Mouse (Mus musculus) neural tube, embryonic 13.5 days (tissue): ENCODE measurements around the gene Prkcg. TPM values are rescaled to one million over a fixed set of nuclear protein-coding genes. Genes with fewer than 3 reads are reported as not detected.

Experiments used
- ATAC-seq: fragments of 200-750 bp; cut with Nextera tagmentation; 2 replicates; pipeline ENCODE4 v1.8.0; 2017; ENCODE audit warnings: low read depth, mild to moderate bottlenecking, moderate TSS enrichment, moderate library complexity
- H3K27ac ChIP-seq: fragments of 300-500 bp; sonication (generic); replicated peaks from 2 replicates; pipeline ENCODE4 v1.5.1; 2015; ENCODE audit warnings: moderate library complexity, mild to moderate bottlenecking, inconsistent platforms
- H3K27me3 ChIP-seq: fragments of 300-500 bp; sonication (generic); 2 replicates; pipeline ENCODE4 v1.6.1; 2015; ENCODE audit warnings: mild to moderate bottlenecking, inconsistent platforms
- H3K36me3 ChIP-seq: fragments of 300-500 bp; sonication (generic); 2 replicates; pipeline ENCODE4 v1.6.1; 2015; ENCODE audit warnings: mild to moderate bottlenecking, inconsistent platforms
- H3K4me1 ChIP-seq: fragments of 300-500 bp; sonication (generic); replicated peaks from 2 replicates; pipeline ENCODE4 v1.6.1; 2015; ENCODE audit warnings: inconsistent platforms
- H3K4me2 ChIP-seq: fragments of 300-500 bp; sonication (generic); 2 replicates; pipeline ENCODE4 v1.6.1; 2015; ENCODE audit warnings: inconsistent platforms, mild to moderate bottlenecking, moderate library complexity
- H3K4me3 ChIP-seq: fragments of 300-500 bp; sonication (generic); 2 replicates; pipeline ENCODE4 v1.5.1; 2015; ENCODE audit warnings: mild to moderate bottlenecking, inconsistent platforms
- H3K9ac ChIP-seq: fragments of 300-500 bp; sonication (generic); 2 replicates; pipeline ENCODE4 v1.6.1; 2015; ENCODE audit warnings: moderate library complexity, mild to moderate bottlenecking, inconsistent platforms
- H3K9me3 ChIP-seq: fragments of 300-500 bp; sonication (generic); 2 replicates; pipeline ENCODE4 v1.6.1; 2016; ENCODE audit warnings: inconsistent platforms
- WGBS: fragments of 180-500 bp; shearing (Covaris S2); methylation state at CpG from one replicate; pipeline ENCODE4 v1.1.7; 2015; 5-methylcytosine and 5-hydroxymethylcytosine counted together
- polyA plus RNA-seq: library from polyadenylated mRNA; unstranded; fragments of >200 nt; fragmentation: Nextera tagmentation; extraction: Ambion mirVana; gene quantifications from 2 replicates; pipeline ENCODE4 v1.2.1, GENCODE M21; 2015

Prkcg gene
- 0.64 and 0.76 TPM in 2 replicates for polyA plus RNA-seq

DNA sequence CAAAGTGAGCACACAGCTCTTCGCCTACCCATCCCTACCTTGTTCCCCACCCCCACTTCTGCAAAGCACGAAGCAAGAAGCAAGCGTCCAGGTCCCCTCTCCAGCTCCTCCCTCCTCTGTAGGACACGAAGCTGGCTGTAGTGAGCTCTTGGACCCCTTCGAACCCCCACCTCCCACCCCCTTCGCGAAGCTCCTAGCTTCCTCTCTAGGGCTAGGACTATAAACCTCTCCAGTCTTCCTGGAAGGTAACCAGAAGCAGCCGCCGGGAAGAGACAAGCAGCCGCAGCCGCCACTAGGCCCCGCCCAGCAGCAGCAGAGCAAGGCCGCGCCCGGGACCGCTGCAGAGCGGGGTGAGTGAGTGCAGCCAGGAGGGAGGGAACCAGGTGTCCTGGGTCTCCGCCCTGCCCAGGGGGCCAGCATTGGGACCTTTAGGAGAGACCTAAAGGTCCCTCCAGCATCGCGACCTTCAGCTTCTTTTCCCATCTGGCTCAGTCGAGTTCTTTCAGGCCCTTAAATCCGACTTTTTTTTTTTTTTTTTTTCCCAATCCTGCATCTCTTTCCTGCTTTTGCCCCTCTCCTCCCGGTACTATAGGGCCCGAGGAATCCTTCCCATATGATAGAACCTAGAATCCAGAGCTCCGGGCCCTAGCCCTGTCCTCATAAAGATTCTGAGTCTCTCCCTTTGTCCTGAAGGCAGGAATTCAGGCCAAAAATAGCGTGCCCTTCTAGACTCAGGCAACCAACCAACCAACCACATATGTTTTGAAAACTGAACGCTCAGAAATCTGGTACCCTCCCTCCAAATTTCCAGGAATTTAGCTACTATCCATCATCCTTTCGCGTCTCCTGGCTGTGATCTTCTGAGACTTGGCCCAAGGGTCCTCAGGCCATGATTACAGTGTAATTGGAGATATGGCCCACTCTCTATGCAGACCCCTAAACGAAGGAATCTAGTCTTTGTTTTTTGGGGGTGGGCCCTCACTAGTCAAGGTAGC, at the start of gene Prkcg, which contains the start of gene Myadm:
Prkcg (plus strand) TSS at position 204 of the 995 bp plus-strand sequence.
Myadm (plus strand) TSS at position 105 of the 995 bp plus-strand sequence.
- Histone ChIP-seq H3K4me2 (peak within 1 kb of the TSS; percentile 72), H3K4me3 (peak within 1 kb of the TSS; percentile 57), H3K9ac (peak within 1 kb of the TSS; percentile 92), H3K9me3 (no peaks in the 10 kb centered on the region), H3K27me3 (no peaks in the 10 kb centered on the region), H3K36me3 (peaks cover 9% of the 10 kb centered on the region; the same call in 1 of the 2 replicates), H3K4me1 (peaks cover 40% of the 10 kb centered on the region), H3K27ac (peak within 1 kb of the TSS; percentile 83)
- ATAC-seq, result peak; percentile 48
- WGBS, result 1% methylated on average over 29 of the region's 30 CpGs

DNA sequence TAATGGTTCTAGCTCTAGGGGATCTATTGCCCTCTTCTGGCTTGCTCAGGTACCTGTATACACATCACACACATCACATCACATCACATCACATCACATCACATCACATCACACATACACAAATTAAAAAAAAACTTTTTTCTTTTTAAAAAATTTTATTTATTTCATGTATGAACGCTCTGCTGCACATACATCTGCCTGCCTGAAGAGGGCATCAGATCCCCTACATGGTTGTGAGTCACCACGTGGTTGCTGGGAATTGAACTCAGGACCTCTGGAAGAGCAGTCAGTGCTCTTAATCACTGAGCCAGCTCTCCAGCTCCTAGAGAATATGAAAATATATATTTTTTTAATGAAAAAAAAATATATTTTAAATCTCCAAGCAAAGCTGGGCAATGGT, 49.8 kb upstream of the Prkcg start:
- Histone ChIP-seq H3K4me2 (no peak overlapping the region), H3K4me1 (no peaks in the 10 kb centered on the region), H3K4me3 (no peak overlapping the region), H3K36me3 (no peaks in the 10 kb centered on the region), H3K9ac (no peak overlapping the region), H3K9me3 (no peaks in the 10 kb centered on the region), H3K27me3 (no peaks in the 10 kb centered on the region), H3K27ac (no peak overlapping the region)
- ATAC-seq, result no peak
- 77% methylated on average over 2 of the region's 2 CpGs for WGBS

DNA sequence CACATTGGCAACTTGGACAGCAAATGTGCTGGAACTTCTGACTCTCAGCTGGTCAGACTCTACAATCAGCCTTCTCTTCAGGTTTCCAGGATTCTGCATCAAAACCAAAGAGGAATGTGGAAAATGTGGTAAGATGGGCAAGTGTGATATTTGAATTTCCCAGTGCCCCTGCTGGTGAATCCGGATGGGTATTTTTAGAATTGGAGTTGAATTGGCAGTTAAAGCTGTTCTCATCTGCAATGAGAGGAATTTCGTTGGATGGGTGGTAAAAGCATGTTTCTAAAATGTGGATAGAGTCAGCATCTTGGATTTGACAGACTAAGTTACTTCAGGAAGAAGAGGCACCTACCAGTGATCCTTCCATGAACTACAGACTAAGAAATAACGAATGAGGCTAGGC, 28.3 kb upstream of the Prkcg start:
- ATAC-seq, result no peak
- Histone ChIP-seq H3K4me1 (no peaks in the 10 kb centered on the region), H3K4me3 (no peak overlapping the region), H3K27me3 (peaks cover 10% of the 10 kb centered on the region; the same call in 1 of the 2 replicates), H3K9ac (no peak overlapping the region), H3K36me3 (no peaks in the 10 kb centered on the region), H3K27ac (no peak overlapping the region), H3K4me2 (no peak overlapping the region), H3K9me3 (no peaks in the 10 kb centered on the region)
- 67% methylated on average over 3 of the region's 3 CpGs for WGBS

DNA sequence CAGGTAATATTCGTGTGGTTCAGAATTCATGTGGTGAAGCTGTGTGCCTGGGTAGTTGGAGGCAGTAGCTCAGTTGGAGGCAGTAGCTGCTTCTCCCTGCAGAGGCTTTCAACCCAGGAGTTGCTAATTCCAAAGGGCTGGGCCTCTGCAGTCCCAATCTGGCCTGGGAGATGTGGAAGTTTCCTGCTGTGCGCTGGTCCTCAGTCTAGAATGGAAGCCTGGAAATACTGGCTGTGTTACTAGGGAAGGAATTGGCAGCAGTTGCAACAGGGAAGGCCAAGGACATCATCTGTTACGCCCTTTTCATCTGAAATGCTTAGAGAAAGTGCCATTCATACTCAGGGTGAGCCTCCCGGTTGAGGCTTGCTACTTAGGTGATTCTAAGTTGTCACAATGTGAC, 27.5 kb upstream of the Prkcg start:
- Histone ChIP-seq H3K4me3 (no peak overlapping the region), H3K36me3 (no peaks in the 10 kb centered on the region), H3K27me3 (peaks cover 10% of the 10 kb centered on the region; the same call in 1 of the 2 replicates), H3K4me2 (no peak overlapping the region), H3K4me1 (no peaks in the 10 kb centered on the region), H3K27ac (no peak overlapping the region), H3K9me3 (no peaks in the 10 kb centered on the region), H3K9ac (no peak overlapping the region)
- no peak for ATAC-seq
- WGBS, result 64% methylated on average over 4 of the region's 4 CpGs

DNA sequence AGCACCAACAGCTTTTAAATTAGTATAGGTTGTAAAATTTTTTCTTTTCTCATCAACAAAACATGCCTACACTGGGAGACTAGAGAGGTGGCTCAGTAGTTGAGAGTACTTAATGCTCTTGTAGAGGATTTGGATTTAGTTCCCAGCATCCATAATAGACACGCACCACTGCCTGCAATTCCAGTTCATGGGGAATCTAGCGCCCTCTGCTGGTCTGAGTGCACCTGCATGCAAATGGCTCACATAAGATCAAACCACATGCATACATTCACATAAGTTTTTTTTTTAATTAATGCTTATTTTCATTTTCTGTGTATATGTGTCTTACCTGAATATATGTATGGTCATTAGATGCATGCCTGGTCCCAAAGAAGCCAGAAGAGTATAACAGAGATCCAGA, 26.2 kb upstream of the Prkcg start:
- ATAC-seq, result no peak
- WGBS, result 40% methylated on average over 2 of the region's 2 CpGs
- H3K9me3 ChIP-seq, result no peaks in the 10 kb centered on the region

DNA sequence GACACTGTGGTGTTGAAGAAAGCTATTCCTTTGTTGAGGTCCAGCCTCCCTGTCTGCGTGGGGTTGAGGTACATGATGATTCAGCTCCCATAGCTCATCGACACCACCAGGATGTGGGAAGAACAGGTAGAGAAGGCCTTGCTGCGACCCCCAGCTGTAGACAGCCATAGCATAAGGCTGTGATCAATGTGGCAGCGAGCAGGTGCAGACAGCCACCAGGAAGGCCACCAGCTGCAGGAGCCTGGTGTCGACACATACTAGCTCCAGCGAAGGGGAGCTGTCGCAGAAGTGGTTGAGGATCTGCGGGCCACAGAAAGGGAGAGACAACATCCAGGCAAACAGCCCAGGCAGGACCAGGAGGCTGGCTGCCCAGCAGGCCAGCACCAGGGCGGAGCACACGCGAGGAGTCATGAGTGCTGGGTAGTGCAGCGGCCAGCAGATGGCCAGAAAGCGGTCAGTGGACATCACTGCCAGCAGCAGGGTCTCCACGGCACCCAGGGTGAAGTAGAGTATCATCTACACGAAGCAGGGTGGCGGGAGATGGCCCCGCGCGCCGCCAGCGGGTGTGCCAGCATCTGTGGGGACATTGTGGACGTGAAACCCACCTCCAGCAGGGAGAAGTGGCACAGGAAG, 24.5 kb upstream of the Prkcg start:
- H3K4me1 ChIP-seq, result no peaks in the 10 kb centered on the region
- no peaks in the 10 kb centered on the region for H3K9me3 ChIP-seq
- WGBS, result 42% methylated on average over 22 of the region's 22 CpGs
- no peak overlapping the region for H3K4me3 ChIP-seq
- no peak overlapping the region for H3K9ac ChIP-seq
- ATAC-seq, result no peak
- no peak overlapping the region for H3K27ac ChIP-seq
- H3K27me3 ChIP-seq, result peaks cover 10% of the 10 kb centered on the region; the same call in 1 of the 2 replicates
- no peaks in the 10 kb centered on the region for H3K36me3 ChIP-seq
- peak overlapping the region; percentile 24; the same call in 1 of the 2 replicates for H3K4me2 ChIP-seq

More for the DNA sequence above, 26.2 kb upstream of the Prkcg start:
- H3K9ac ChIP-seq, result no peak overlapping the region
- no peaks in the 10 kb centered on the region for H3K36me3 ChIP-seq
- no peak overlapping the region for H3K4me3 ChIP-seq
- no peak overlapping the region for H3K27ac ChIP-seq
- H3K4me1 ChIP-seq, result no peaks in the 10 kb centered on the region
- peaks cover 10% of the 10 kb centered on the region; the same call in 1 of the 2 replicates for H3K27me3 ChIP-seq
- no peak overlapping the region for H3K4me2 ChIP-seq

DNA sequence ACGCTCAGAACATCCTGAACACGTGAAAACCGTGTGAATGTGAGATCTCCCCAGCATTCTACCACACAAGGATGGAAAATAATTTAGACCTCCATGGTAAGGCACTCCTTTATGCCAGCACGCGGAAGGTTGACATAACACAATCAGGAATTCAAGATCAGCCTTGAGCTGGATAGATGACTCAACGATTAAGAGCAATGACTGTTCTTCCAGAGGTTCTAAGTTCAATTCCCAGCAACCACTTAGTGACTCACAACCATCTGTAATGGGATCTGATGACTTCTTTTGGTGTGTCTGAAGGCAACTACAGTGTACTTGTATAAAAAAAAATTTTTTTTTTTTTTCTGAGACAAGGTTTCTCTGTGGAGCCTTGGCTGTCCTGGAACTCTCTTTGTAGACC, 23.7 kb upstream of the Prkcg start:
- no peaks in the 10 kb centered on the region for H3K4me1 ChIP-seq
- H3K27me3 ChIP-seq, result peaks cover 10% of the 10 kb centered on the region; the same call in 1 of the 2 replicates
- no peaks in the 10 kb centered on the region for H3K36me3 ChIP-seq
- H3K27ac ChIP-seq, result no peak overlapping the region
- no peak overlapping the region for H3K4me3 ChIP-seq
- no peaks in the 10 kb centered on the region for H3K9me3 ChIP-seq
- no peak overlapping the region for H3K4me2 ChIP-seq
- 70% methylated on average over 6 of the region's 6 CpGs for WGBS
- no peak overlapping the region for H3K9ac ChIP-seq
- no peak for ATAC-seq

DNA sequence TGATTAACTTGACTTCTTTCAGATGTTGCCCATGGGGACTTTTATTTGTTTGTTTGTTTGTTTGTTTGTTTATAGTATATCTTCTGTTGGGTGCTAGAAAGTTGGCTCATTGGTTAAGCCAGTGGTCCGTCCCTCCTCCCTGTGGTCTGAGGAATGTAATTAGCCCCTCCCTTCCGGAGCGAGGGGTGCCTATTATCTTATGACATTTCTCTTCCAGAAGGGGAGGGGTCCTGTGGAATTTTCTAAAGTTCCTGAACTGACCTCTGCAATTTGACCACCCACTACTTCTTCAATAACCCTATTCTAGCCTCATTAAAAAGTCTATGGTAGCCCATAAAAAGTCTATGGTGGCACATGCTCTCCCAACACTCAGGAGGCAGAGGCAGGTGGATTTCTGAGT, 21.7 kb upstream of the Prkcg start:
- peaks cover 10% of the 10 kb centered on the region; the same call in 1 of the 2 replicates for H3K27me3 ChIP-seq
- no peak overlapping the region for H3K27ac ChIP-seq
- no peak overlapping the region for H3K9ac ChIP-seq
- WGBS, result 75% methylated on average over 3 of the region's 3 CpGs
- H3K4me1 ChIP-seq, result no peaks in the 10 kb centered on the region
- no peak overlapping the region for H3K4me3 ChIP-seq
- H3K4me2 ChIP-seq, result no peak overlapping the region
- no peaks in the 10 kb centered on the region for H3K36me3 ChIP-seq
- no peaks in the 10 kb centered on the region for H3K9me3 ChIP-seq
- no peak for ATAC-seq

DNA sequence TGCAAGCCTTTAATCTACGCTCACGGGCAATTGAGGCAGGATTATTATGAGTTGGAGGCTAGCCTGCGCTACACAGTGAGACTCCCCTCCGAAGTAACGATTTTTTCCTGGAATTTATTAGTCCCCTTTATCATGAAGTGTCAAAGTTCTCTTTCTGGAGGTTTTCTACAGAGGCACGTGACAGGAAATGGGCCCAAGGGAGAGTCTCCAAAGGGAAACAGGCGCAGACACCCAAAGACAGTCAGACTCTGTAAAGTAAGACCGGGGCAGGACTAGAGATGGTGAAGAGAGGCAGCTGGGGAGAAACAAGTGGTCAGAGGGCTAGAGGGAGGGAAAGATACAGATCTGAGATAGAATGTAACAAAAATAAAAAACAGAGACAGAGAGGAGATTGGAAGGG, 21.1 kb upstream of the Prkcg start:
- Histone ChIP-seq H3K4me1 (no peaks in the 10 kb centered on the region), H3K9me3 (no peaks in the 10 kb centered on the region), H3K4me3 (no peak overlapping the region), H3K27ac (no peak overlapping the region), H3K36me3 (no peaks in the 10 kb centered on the region), H3K4me2 (no peak overlapping the region), H3K27me3 (peaks cover 10% of the 10 kb centered on the region; the same call in 1 of the 2 replicates), H3K9ac (no peak overlapping the region)
- no peak for ATAC-seq
- WGBS, result 62% methylated on average over 8 of the region's 8 CpGs

DNA sequence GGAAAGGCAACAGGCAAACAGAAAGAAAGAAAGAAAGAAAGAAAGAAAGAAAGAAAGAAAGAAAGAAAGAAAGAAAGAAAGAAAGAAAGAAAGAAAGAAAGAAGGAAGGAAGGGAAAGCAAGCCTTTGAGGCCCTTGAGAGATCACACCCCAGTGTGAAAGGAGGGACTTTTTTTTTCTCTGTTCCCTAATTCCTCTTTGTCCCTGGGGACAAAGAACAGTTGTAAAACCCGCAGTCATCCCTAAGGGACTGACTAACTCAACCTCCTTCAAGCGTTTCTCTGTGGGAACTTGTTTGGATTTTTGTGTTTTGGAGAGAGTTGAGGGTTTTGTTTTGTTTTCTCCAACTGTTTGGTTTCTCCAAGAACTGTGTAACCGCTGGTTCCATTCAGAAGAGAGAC, 20.7 kb upstream of the Prkcg start:
- ATAC-seq, result no peak
- Histone ChIP-seq H3K4me1 (no peaks in the 10 kb centered on the region), H3K36me3 (no peaks in the 10 kb centered on the region), H3K4me2 (no peak overlapping the region), H3K27me3 (peaks cover 10% of the 10 kb centered on the region; the same call in 1 of the 2 replicates), H3K9me3 (no peaks in the 10 kb centered on the region), H3K4me3 (no peak overlapping the region), H3K9ac (no peak overlapping the region), H3K27ac (no peak overlapping the region)
- 6% methylated on average over 3 of the region's 3 CpGs for WGBS

DNA sequence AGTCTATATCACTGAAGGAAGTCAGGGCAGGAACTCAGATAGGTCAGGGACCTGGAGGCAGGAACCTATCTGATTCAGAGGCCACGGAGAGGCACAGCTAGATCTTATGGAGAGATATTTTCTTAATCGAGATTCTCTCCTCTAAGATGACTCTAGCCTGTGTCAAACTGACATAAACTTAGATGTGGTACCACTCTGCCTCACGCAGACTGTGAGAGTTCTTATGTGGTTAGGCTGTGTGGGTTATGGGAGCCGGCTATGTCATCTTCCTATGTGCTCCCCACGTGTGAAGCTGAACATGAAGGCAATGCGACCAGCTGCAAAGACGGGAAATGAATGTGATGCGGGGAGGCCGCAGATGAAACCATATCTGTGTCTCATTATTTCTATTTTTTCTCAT, 16.8 kb upstream of the Prkcg start:
- Histone ChIP-seq H3K36me3 (no peaks in the 10 kb centered on the region), H3K4me3 (no peak overlapping the region), H3K27ac (no peak overlapping the region), H3K9ac (no peak overlapping the region), H3K9me3 (no peaks in the 10 kb centered on the region), H3K27me3 (no peaks in the 10 kb centered on the region), H3K4me1 (no peaks in the 10 kb centered on the region), H3K4me2 (no peak overlapping the region)
- no peak for ATAC-seq
- 90% methylated on average over 9 of the region's 9 CpGs for WGBS
